Mouse (Mus musculus): ENCODE results near the gene Polm. TPM values are rescaled to one million over a fixed set of nuclear protein-coding genes. Genes with fewer than 3 reads are reported as not detected.
A peak's percentile ranks its signal among the peaks of the same experiment; 100 is the strongest.

Polm gene
- total RNA-seq, 2 experiments from 2014 or later, result 8.6 to 10.5 TPM

DNA sequence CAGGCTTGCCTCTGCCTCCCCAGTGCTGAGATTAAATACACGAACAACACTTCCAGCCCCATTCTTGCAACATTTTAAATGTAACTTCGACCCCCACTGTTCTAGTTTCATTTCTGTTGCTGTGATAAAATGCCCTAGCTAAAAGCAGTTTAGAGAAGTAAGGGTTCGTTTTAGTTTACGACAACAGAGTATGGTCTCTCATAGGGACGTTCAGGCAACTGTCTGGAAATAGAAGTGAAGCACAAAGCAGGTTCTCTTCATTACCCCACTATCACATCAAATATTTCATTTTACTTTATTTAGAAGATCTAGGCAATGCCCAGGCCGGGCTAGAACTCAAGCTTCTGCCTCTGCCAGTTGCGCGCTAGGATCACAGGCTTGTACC lies 50.2 kb downstream of the Polm start:
- Histone ChIP-seq H3K4me3 (peak overlapping the region; percentile 77), H3K27ac (peak overlapping the region; percentile 86)
- intact Hi-C loops (cut with DNase I), result loop anchor here (1.0 to 2.0 kb wide), 4 partner anchors 25 to 91 kb away; partner anchors contain the start of genes Pold2 and Urgcp
- TF ChIP-seq CTCF (IDR thresholded peaks at IDR 0.05), result no peak
- DNase-seq (ENCODE audit: extremely low spot score in 1 of 2, low spot score in 2 of 2), result no peak

DNA sequence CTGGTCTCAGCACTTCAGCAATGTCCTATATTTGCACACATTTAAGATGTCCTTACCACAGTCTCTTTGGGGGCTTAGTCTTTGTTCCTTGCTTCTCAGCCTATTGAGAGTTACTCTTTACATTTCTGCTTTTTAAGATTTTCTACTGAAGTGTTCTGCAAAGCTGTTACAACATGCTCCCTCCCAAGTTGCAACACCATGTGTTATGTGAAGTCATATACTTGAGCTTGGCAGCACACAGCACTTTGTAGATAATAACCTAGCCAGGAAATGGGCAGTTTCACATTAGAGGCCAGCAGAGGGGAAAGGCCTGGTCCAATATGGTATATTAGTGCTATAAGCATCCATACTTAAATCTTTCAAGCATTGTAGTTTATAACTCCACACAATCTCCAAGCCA lies 52.1 kb downstream of the Polm start:
- no peak for TF ChIP-seq CTCF (IDR thresholded peaks at IDR 0.05)
- DNase-seq (ENCODE audit: extremely low spot score in 1 of 2, low spot score in 2 of 2), result no peak
- intact Hi-C loops (cut with DNase I), result no loop called here

DNA sequence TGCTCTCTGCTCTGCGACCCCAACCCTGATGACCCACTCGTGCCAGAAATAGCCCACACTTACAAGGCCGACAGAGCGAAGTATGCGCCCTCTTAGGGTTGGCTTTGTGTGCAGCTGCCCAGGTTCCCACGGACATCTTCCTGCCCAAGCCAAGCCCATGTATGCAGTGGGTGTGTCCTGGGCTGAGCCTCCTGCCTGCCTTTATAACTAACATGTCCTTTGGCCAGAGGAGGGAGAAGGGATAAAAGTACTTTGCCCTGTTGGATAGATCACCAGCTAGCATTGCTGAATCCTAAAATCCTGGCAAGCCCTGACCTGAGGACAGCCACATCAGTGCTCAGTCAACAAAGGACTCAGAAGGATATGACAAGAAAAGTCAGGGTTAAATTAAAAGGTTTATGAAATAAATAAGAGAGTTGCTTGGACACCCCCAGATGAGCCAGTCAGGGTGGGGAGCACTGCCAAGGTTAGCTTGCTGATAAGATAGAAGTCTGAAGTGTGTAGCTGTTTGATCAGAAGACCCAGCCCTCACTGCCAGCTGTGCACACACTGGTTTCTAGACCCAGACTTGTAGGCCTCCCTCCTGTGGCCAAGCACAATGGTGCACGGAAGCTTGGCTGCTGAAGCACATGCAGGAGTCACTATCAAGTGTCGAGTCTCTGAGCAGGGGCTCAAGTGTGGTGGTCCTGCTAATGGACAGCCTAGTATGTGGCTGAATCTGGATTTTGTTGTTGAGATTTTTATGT lies 55.4 kb downstream of the Polm start:
- no peak overlapping the region for H3K4me3 ChIP-seq
- no peak; the same call in 1 of the 2 replicates for TF ChIP-seq CTCF (IDR thresholded peaks at IDR 0.05)
- H3K27ac ChIP-seq, result no peak overlapping the region
- DNase-seq (ENCODE audit: extremely low spot score in 1 of 2, low spot score in 2 of 2), result no peak
- intact Hi-C loops (cut with DNase I), result no loop called here

More for the DNA sequence above, 52.1 kb downstream of the Polm start:
- H3K4me3 ChIP-seq, result no peak overlapping the region
- H3K27ac ChIP-seq, result no peak overlapping the region

DNA sequence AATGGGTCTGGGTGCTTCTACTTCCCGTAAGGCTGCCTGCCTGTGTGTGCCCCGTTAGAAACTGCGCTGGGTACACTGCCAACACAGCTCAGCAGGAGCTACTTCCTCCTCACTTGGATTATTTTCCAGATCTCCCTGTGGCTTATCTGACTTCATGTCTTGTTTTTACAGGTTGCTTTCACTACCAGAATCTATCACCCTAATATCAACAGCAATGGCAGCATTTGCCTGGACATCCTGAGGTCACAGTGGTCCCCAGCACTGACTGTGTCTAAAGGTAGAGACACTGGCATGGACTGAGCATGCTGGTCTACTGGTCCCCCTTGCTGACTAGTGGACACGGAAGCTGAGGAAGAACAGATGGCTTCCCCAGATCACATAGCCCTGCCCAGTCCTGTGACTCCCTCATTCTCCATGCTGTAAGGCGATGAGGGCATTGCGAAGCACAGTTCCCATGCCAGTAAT lies 57.7 kb downstream of the Polm start:
- Histone ChIP-seq H3K4me3 (no peak overlapping the region), H3K27ac (no peak overlapping the region)
- intact Hi-C loops (cut with DNase I), result no loop called here
- TF ChIP-seq CTCF (IDR thresholded peaks at IDR 0.05), result no peak
- no peak for DNase-seq (ENCODE audit: extremely low spot score in 1 of 2, low spot score in 2 of 2)

DNA sequence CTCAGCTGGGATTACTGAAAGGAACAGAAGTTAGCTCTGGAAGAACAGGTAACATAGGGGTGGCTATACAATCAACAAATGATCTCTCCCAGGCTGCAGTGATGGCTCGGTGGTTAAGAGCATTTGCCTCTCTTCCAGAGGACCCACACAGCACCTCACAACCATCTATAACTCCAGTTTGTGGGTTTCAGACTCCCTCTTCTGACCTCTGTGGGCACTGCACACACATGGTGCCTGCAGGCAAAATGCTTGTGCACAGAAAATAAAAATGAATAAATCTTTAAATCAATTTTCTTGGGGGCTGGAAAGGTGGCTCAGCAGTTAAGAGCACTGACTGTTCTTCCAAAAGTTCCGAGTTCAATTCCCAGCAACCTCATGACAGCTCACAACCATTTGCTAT lies 59.3 kb downstream of the Polm start:
- Histone ChIP-seq H3K4me3 (no peak overlapping the region), H3K27ac (no peak overlapping the region)
- no peak for DNase-seq (ENCODE audit: extremely low spot score in 1 of 2, low spot score in 2 of 2)
- peak; percentile 40 for TF ChIP-seq CTCF (IDR thresholded peaks at IDR 0.05)
- intact Hi-C loops (cut with DNase I), result no loop called here

Other genes with a start within 250 kb of the Polm start
- gene Mrps24, start 122.3 kb downstream of the Polm start, total RNA-seq (2021), result 10 to 100 TPM; 54.9 to 67.2 TPM
- gene Urgcp, start 75.6 kb downstream of the Polm start, total RNA-seq (2021), result 10 to 100 TPM; 67.7 to 71.0 TPM
- gene Dbnl, start 49.5 kb downstream of the Polm start, total RNA-seq (2021), result 10 to 100 TPM; 68.0 to 68.4 TPM
- 1 to 10 TPM; 5.4 to 9.5 TPM for gene Pgam2, start 34.3 kb downstream of the Polm start, total RNA-seq (2021)
- 10 to 100 TPM; 16.5 to 22.8 TPM for gene Aebp1, start 23.9 kb upstream of the Polm start, total RNA-seq (2021)
- 10 to 100 TPM; 18.7 to 20.7 TPM for gene Pold2, start 40.3 kb upstream of the Polm start, total RNA-seq (2021)
- not detected for gene Myl7, start 60.8 kb upstream of the Polm start, total RNA-seq (2021)
- 1 to 10 TPM; 1.7 to 2.4 TPM for gene Gck, start 112.1 kb upstream of the Polm start, total RNA-seq (2021)
- 10 to 100 TPM; 75.8 to 79.8 TPM for gene Ykt6, start 117.7 kb upstream of the Polm start, total RNA-seq (2021)
- gene Camk2b, start 228.3 kb upstream of the Polm start, total RNA-seq (2021), result 100 to 1,000 TPM; 607 to 644 TPM

Measured in left cerebral cortex, adult 2 months (tissue).